Mouse (Mus musculus) CH12.LX (cell line): ENCODE measurements around the gene Adcy7. TPM values are rescaled to one million over a fixed set of nuclear protein-coding genes. Genes with fewer than 3 reads are reported as not detected.

Source experiments
- DNase-seq: peaks from one replicate; pipeline ENCODE4 v3.0.0-alpha.2; 2013; ENCODE audit errors: extremely low read depth
- H3K27ac ChIP-seq: 2 replicates; pipeline ENCODE4 v1.5.1; 2012; ENCODE audit warnings: low read depth, mild to moderate bottlenecking, control low read depth, moderate library complexity; ENCODE audit not compliant: insufficient read depth
- H3K27me3 ChIP-seq: replicated peaks from 2 replicates; pipeline ENCODE3; 2012; ENCODE audit warnings: inconsistent platforms
- H3K36me3 ChIP-seq, 2 experiments: replicated peaks in 1 of 2; 2 replicates each; pipeline versions ENCODE3 to v1.6.1; 2012; ENCODE audit warnings: inconsistent platforms in 1 of 2, low read length in 1 of 2, mild to moderate bottlenecking in 1 of 2, mixed read lengths in 1 of 2, moderate library complexity in 1 of 2; ENCODE audit not compliant: control insufficient read depth in 1 of 2, insufficient read depth in 1 of 2
- H3K4me1 ChIP-seq, 2 experiments: 2 replicates each; pipeline ENCODE4 v1.6.1; 2012; ENCODE audit warnings: inconsistent platforms in 1 of 2, moderate library complexity in 1 of 2; ENCODE audit not compliant: insufficient read depth in 2 of 2, control insufficient read depth in 1 of 2
- H3K4me2 ChIP-seq: 2 replicates; pipeline ENCODE4 v1.6.1; 2012; ENCODE audit warnings: low read depth, mild to moderate bottlenecking, control low read depth; ENCODE audit not compliant: poor library complexity, insufficient read depth, severe bottlenecking
- H3K4me3 ChIP-seq, 3 experiments: fragments of 150-350 bp in 1 of 3; sonication (generic) in 1 of 3; replicated peaks in 1 of 3; 2 replicates each; pipeline versions ENCODE3 to v1.5.1; 2011 to 2012; ENCODE audit warnings: low read depth in 2 of 3, low read length in 2 of 3, mild to moderate bottlenecking in 2 of 3, moderate library complexity in 2 of 3, control low read depth in 1 of 3, improper control_type of control experiment in 1 of 3, inconsistent platforms in 1 of 3, mixed read lengths in 1 of 3; ENCODE audit not compliant: poor library complexity in 1 of 3
- H3K79me2 ChIP-seq: replicated peaks from 2 replicates; pipeline ENCODE4 v1.6.1; 2012; ENCODE audit warnings: mild to moderate bottlenecking, moderate library complexity; ENCODE audit not compliant: control insufficient read depth, poor library complexity, insufficient read depth, severe bottlenecking; ENCODE audit errors: extremely low read depth
- H3K9ac ChIP-seq: 2 replicates; pipeline ENCODE4 v1.6.1; 2012; ENCODE audit warnings: low read depth, mild to moderate bottlenecking, control low read depth, moderate library complexity; ENCODE audit not compliant: insufficient read depth
- H3K9me3 ChIP-seq: replicated peaks from 2 replicates; pipeline ENCODE3; 2012; ENCODE audit warnings: low read length, inconsistent platforms, mixed read lengths
- BHLHE40 ChIP-seq: IDR thresholded peaks from 2 replicates; pipeline ENCODE4 v1.6.1; 2011; ENCODE audit warnings: mild to moderate bottlenecking, low read depth, low read length, improper control_type of control experiment
- CTCF ChIP-seq, 2 experiments: IDR thresholded peaks in 1 of 2; conservative IDR thresholded peaks in 1 of 2; 2 replicates each; pipeline ENCODE4 v1.5.1; 2011 to 2012; ENCODE audit warnings: low read depth in 2 of 2, low read length in 2 of 2, improper control_type of control experiment in 1 of 2, inconsistent platforms in 1 of 2, mild to moderate bottlenecking in 1 of 2, moderate library complexity in 1 of 2
- ELF1 ChIP-seq: IDR thresholded peaks from 2 replicates; pipeline ENCODE4 v1.6.1; 2014; ENCODE audit warnings: low read depth, mild to moderate bottlenecking, inconsistent platforms, low read length, improper control_type of control experiment
- EP300 ChIP-seq: IDR thresholded peaks from 2 replicates; pipeline ENCODE4 v1.6.1; 2011; ENCODE audit warnings: low read length, improper control_type of control experiment
- ETS1 ChIP-seq: conservative IDR thresholded peaks from 2 replicates; pipeline ENCODE4 v1.6.1; 2012; ENCODE audit warnings: low read depth, mild to moderate bottlenecking, inconsistent platforms, low read length, improper control_type of control experiment, moderate library complexity
- GABPA ChIP-seq: IDR thresholded peaks from 2 replicates; pipeline ENCODE4 v1.6.1; 2012; ENCODE audit warnings: low read depth, low read length, improper control_type of control experiment, inconsistent platforms; ENCODE audit not compliant: insufficient replicate concordance
- IRF4 ChIP-seq: IDR thresholded peaks from 2 replicates; pipeline ENCODE4 v1.6.1; 2014; ENCODE audit warnings: low read depth, mild to moderate bottlenecking, inconsistent platforms, low read length, improper control_type of control experiment
- JUN ChIP-seq: IDR thresholded peaks from 2 replicates; pipeline ENCODE4 v1.6.1; 2011; ENCODE audit warnings: low read depth, mild to moderate bottlenecking, low read length, improper control_type of control experiment, moderate library complexity; ENCODE audit not compliant: insufficient read depth
- JUND ChIP-seq: conservative IDR thresholded peaks from 2 replicates; pipeline ENCODE4 v1.6.1; 2011; ENCODE audit warnings: low read depth, low read length, improper control_type of control experiment
- MAFK ChIP-seq: IDR thresholded peaks from 2 replicates; pipeline ENCODE4 v1.6.1; 2011; ENCODE audit warnings: low read length, improper control_type of control experiment; ENCODE audit not compliant: insufficient replicate concordance
- MAX ChIP-seq: IDR thresholded peaks from 2 replicates; pipeline ENCODE4 v1.6.1; 2011; ENCODE audit warnings: low read length, improper control_type of control experiment
- MAZ ChIP-seq: IDR thresholded peaks from 2 replicates; pipeline ENCODE4 v1.6.1; 2012; ENCODE audit warnings: low read depth, mild to moderate bottlenecking, inconsistent platforms, low read length, improper control_type of control experiment, moderate library complexity
- PAX5 ChIP-seq: IDR thresholded peaks from 2 replicates; pipeline ENCODE4 v1.6.1; 2012; ENCODE audit warnings: low read length, inconsistent platforms, mixed read lengths
- RAD21 ChIP-seq: IDR thresholded peaks from 2 replicates; pipeline ENCODE4 v1.6.1; 2011; ENCODE audit warnings: low read depth, mild to moderate bottlenecking, low read length, improper control_type of control experiment, moderate library complexity
- RCOR1 ChIP-seq: conservative IDR thresholded peaks from 2 replicates; pipeline ENCODE4 v1.6.1; 2012; ENCODE audit warnings: low read depth, mild to moderate bottlenecking, inconsistent platforms, low read length, improper control_type of control experiment
- UBTF ChIP-seq: IDR thresholded peaks from 2 replicates; pipeline ENCODE4 v1.6.1; 2012; ENCODE audit warnings: low read depth, mild to moderate bottlenecking, inconsistent platforms, low read length, improper control_type of control experiment, moderate library complexity
- USF1 ChIP-seq: IDR thresholded peaks from 2 replicates; pipeline ENCODE4 v1.6.1; 2014; ENCODE audit warnings: low read depth, mild to moderate bottlenecking, inconsistent platforms, low read length, improper control_type of control experiment
- dilution Hi-C: fragments of 300-500 bp; cut with MboI; formaldehyde crosslinking; loops from 2 replicates; pipeline ENCODE4 v1.14.3; 2020; ENCODE audit warnings: low sequenced_read_pairs; ENCODE audit not compliant: extremely low pct_unique_long_range_greater_than_20kb, extremely low pct_ligation_motif_present
- in situ Hi-C: fragments of 300-500 bp; cut with MboI; formaldehyde crosslinking; loops from 3 replicates; pipeline ENCODE4 v1.14.3; 2019; ENCODE audit warnings: low sequenced_read_pairs, low pct_ligation_motif_present, low pct_unique_long_range_greater_than_20kb, mixed read lengths
- polyA plus RNA-seq: library from polyadenylated mRNA; unstranded; fragments of >175 nt; gene quantifications from 2 replicates; pipeline ENCODE4 v1.2.1, GENCODE M21; 2012; ENCODE audit warnings: low read depth; ENCODE audit not compliant: insufficient read length
- total RNA-seq, 2 experiments: library from RNA; depleted of rRNA; stranded (reverse); fragments of 300-350 nt in 1 of 2; fragments of >200 nt in 1 of 2; gene quantifications; 2 replicates each; pipeline ENCODE4 v1.2.3; 2012 to 2014

Adcy7 gene
- total and polyA plus RNA-seq, 3 experiments = 25.7 to 28.5 (median 27.0) TPM

GRCm38 (mm10) chr8:88339887-88340695 is 67.9 kb downstream of the Adcy7 start:
- in situ Hi-C loops = no loop called here
- dilution Hi-C loops = no loop called here
- Histone ChIP-seq H3K36me3 (peaks cover 66 to 89% of the 10 kb centered on the region in 2 experiments), H3K4me1 (no peaks in the 10 kb centered on the region), H3K27ac (no peak overlapping the region), H3K4me3 (no peak overlapping the region), H3K4me2 (no peak overlapping the region), H3K9me3 (no peaks in the 10 kb centered on the region), H3K27me3 (no peaks in the 10 kb centered on the region), H3K9ac (no peak overlapping the region)
- no peak for DNase-seq
- no peak for TF ChIP-seq MAZ
- no peak for TF ChIP-seq IRF4
- TF ChIP-seq USF1 = no peak
- TF ChIP-seq JUN = no peak
- TF ChIP-seq, all 38 proteins: peak for 0
- no peaks in the 10 kb centered on the region for H3K79me2 ChIP-seq

- no peak for DNase-seq
- dilution Hi-C loops = no loop called here
- in situ Hi-C loops = no loop called here
These were observed 69.8 kb downstream of the Adcy7 start for GRCm38 (mm10) chr8:88342026-88342425.

GRCm38 (mm10) chr8:88349046-88349445 is 76.8 kb downstream of the Adcy7 start:
- DNase-seq = no peak
- no peak overlapping the region for H3K4me3 ChIP-seq
- no peaks in the 10 kb centered on the region for H3K27me3 ChIP-seq
- dilution Hi-C loops (no loop called here), in situ Hi-C loops (no loop called here)
- TF ChIP-seq MAZ (no peak), GABPA (no peak), EP300 (no peak), ELF1 (no peak), RCOR1 (no peak), CTCF (conservative IDR thresholded peaks at IDR 0.05 in 1 of 2, IDR thresholded peaks at IDR 0.05 in 1 of 2; ENCODE audit: low read depth in 2 of 2, low read length in 2 of 2) (no peak), JUN (no peak), RAD21 (peak; percentile 1)
- no peak overlapping the region for H3K9ac ChIP-seq
- H3K36me3 ChIP-seq = peaks cover 65 to 91% of the 10 kb centered on the region in 2 experiments
- no peaks in the 10 kb centered on the region for H3K9me3 ChIP-seq
- no peaks in the 10 kb centered on the region for H3K79me2 ChIP-seq
- no peak overlapping the region for H3K27ac ChIP-seq
- no peaks in the 10 kb centered on the region for H3K4me1 ChIP-seq
- no peak overlapping the region for H3K4me2 ChIP-seq

More at GRCm38 (mm10) chr8:88342026-88342425, 69.8 kb downstream of the Adcy7 start:
- Histone ChIP-seq H3K9me3 (no peaks in the 10 kb centered on the region), H3K27ac (no peak overlapping the region), H3K4me2 (no peak overlapping the region), H3K4me1 (no peaks in the 10 kb centered on the region), H3K27me3 (no peaks in the 10 kb centered on the region), H3K9ac (no peak overlapping the region), H3K4me3 (no peak overlapping the region), H3K36me3 (peaks cover 68 to 89% of the 10 kb centered on the region in 2 experiments), H3K79me2 (no peaks in the 10 kb centered on the region)
- TF ChIP-seq UBTF = no peak
- no peak for TF ChIP-seq BHLHE40
- TF ChIP-seq MAFK = no peak
- no peak for TF ChIP-seq RCOR1
- no peak for TF ChIP-seq ETS1
- no peak for TF ChIP-seq JUND
- no peak for TF ChIP-seq MAX
- TF ChIP-seq PAX5 = no peak
